Mouse (Mus musculus): ENCODE measurements around the gene Samd10. TPM values are rescaled to one million over a fixed set of nuclear protein-coding genes. Genes with fewer than 3 reads are reported as not detected.

Gene Samd10
- polyA plus RNA-seq, 1 experiment from 2014 or later: 22.7 TPM

- no peaks in the 10 kb centered on the region; the same call in 1 of the 2 replicates for H3K4me1 ChIP-seq (ENCODE audit: control insufficient read depth, insufficient read depth, low read length)
- 48% methylated on average over 6 of the region's 6 CpGs for WGBS
- no peaks in the 10 kb centered on the region for H3K9me3 ChIP-seq (replicated peaks; ENCODE audit: control insufficient read depth, low read length)
- H3K36me3 ChIP-seq (replicated peaks; ENCODE audit: control insufficient read depth, insufficient read depth, low read depth, low read length): no peaks in the 10 kb centered on the region
- H3K27ac ChIP-seq (replicated peaks; ENCODE audit: low read depth, low read length): no peak overlapping the region
- no peak overlapping the region for H3K4me3 ChIP-seq (ENCODE audit: low read depth, low read length)
- DNase-seq (ENCODE audit: low spot score): no peak
- no peak for ATAC-seq (replicated peaks; ENCODE audit: insufficient number of reproducible peaks, low FRiP score, low TSS enrichment, low read depth)
- H3K4me2 ChIP-seq (ENCODE audit: low read depth, low read length): no peak overlapping the region
- H3K9ac ChIP-seq (replicated peaks; ENCODE audit: low read length): no peak overlapping the region
- H3K27me3 ChIP-seq (ENCODE audit: control insufficient read depth, insufficient read depth, low read length): no peaks in the 10 kb centered on the region
These were observed 2.6 kb downstream of the Samd10 start for GRCm38 (mm10) chr2:181596221-181596960.

- H3K4me2 ChIP-seq (ENCODE audit: low read depth, low read length): no peak overlapping the region
- peaks cover 3% of the 10 kb centered on the region; the same call in 1 of the 2 replicates for H3K36me3 ChIP-seq (replicated peaks; ENCODE audit: control insufficient read depth, insufficient read depth, low read depth, low read length)
- no peaks in the 10 kb centered on the region for H3K27me3 ChIP-seq (ENCODE audit: control insufficient read depth, insufficient read depth, low read length)
- H3K9me3 ChIP-seq (replicated peaks; ENCODE audit: control insufficient read depth, low read length): no peaks in the 10 kb centered on the region
- ATAC-seq (replicated peaks; ENCODE audit: insufficient number of reproducible peaks, low FRiP score, low TSS enrichment, low read depth) (no peak), DNase-seq (ENCODE audit: low spot score) (peak; percentile 63)
- no peaks in the 10 kb centered on the region; the same call in 1 of the 2 replicates for H3K4me1 ChIP-seq (ENCODE audit: control insufficient read depth, insufficient read depth, low read length)
- no peak overlapping the region for H3K4me3 ChIP-seq (ENCODE audit: low read depth, low read length)
- H3K9ac ChIP-seq (replicated peaks; ENCODE audit: low read length): no peak overlapping the region
- no peak overlapping the region for H3K27ac ChIP-seq (replicated peaks; ENCODE audit: low read depth, low read length)
- 79% methylated on average over 4 of the region's 4 CpGs for WGBS
These were observed 3.9 kb downstream of the Samd10 start for GRCm38 (mm10) chr2:181594946-181595696.

- H3K36me3 ChIP-seq (replicated peaks; ENCODE audit: control insufficient read depth, insufficient read depth, low read depth, low read length): peaks cover 5% of the 10 kb centered on the region
- no peak for DNase-seq (ENCODE audit: low spot score)
- no peak for ATAC-seq (replicated peaks; ENCODE audit: insufficient number of reproducible peaks, low FRiP score, low TSS enrichment, low read depth)
- H3K4me3 ChIP-seq (ENCODE audit: low read depth, low read length): no peak overlapping the region
- no peak overlapping the region for H3K27ac ChIP-seq (replicated peaks; ENCODE audit: low read depth, low read length)
- H3K4me2 ChIP-seq (ENCODE audit: low read depth, low read length): no peak overlapping the region
- no peaks in the 10 kb centered on the region; the same call in 1 of the 2 replicates for H3K4me1 ChIP-seq (ENCODE audit: control insufficient read depth, insufficient read depth, low read length)
- no peaks in the 10 kb centered on the region for H3K27me3 ChIP-seq (ENCODE audit: control insufficient read depth, insufficient read depth, low read length)
- H3K9ac ChIP-seq (replicated peaks; ENCODE audit: low read length): no peak overlapping the region
- H3K9me3 ChIP-seq (replicated peaks; ENCODE audit: control insufficient read depth, low read length): no peaks in the 10 kb centered on the region
These were observed 5.1 kb downstream of the Samd10 start for GRCm38 (mm10) chr2:181593937-181594336.

- Histone ChIP-seq H3K27me3 (ENCODE audit: control insufficient read depth, insufficient read depth, low read length) (no peaks in the 10 kb centered on the region), H3K4me1 (ENCODE audit: control insufficient read depth, insufficient read depth, low read length) (no peaks in the 10 kb centered on the region; the same call in 1 of the 2 replicates), H3K36me3 (replicated peaks; ENCODE audit: control insufficient read depth, insufficient read depth, low read depth, low read length) (peaks cover 10% of the 10 kb centered on the region), H3K9ac (replicated peaks; ENCODE audit: low read length) (peak overlapping the region; percentile 90), H3K4me3 (ENCODE audit: low read depth, low read length) (peak overlapping the region; percentile 83), H3K9me3 (replicated peaks; ENCODE audit: control insufficient read depth, low read length) (no peaks in the 10 kb centered on the region), H3K4me2 (ENCODE audit: low read depth, low read length) (peak overlapping the region; percentile 69), H3K27ac (replicated peaks; ENCODE audit: low read depth, low read length) (no peak overlapping the region; the same call in 1 of the 2 replicates)
- ATAC-seq (replicated peaks; ENCODE audit: insufficient number of reproducible peaks, low FRiP score, low TSS enrichment, low read depth) (no peak), DNase-seq (ENCODE audit: low spot score) (peak; percentile 21)
- 6% methylated on average over 6 of the region's 6 CpGs for WGBS
These were observed 6.0 kb downstream of the Samd10 start for GRCm38 (mm10) chr2:181593042-181593421.

GRCm38 (mm10) chr2:181592231-181593041 is 6.6 kb downstream of the Samd10 start, which contains the start of gene Zfp512b:
TSS of gene Zfp512b (minus strand) at chr2:181592803.
- H3K4me2 ChIP-seq (ENCODE audit: low read depth, low read length): peak within 1 kb of the TSS; percentile 69
- ATAC-seq (replicated peaks; ENCODE audit: insufficient number of reproducible peaks, low FRiP score, low TSS enrichment, low read depth): peak; percentile 68
- no peaks in the 10 kb centered on the region for H3K27me3 ChIP-seq (ENCODE audit: control insufficient read depth, insufficient read depth, low read length)
- H3K9me3 ChIP-seq (replicated peaks; ENCODE audit: control insufficient read depth, low read length): no peaks in the 10 kb centered on the region
- peak within 1 kb of the TSS; percentile 90 for H3K9ac ChIP-seq (replicated peaks; ENCODE audit: low read length)
- H3K4me1 ChIP-seq (ENCODE audit: control insufficient read depth, insufficient read depth, low read length): no peaks in the 10 kb centered on the region; the same call in 1 of the 2 replicates
- H3K4me3 ChIP-seq (ENCODE audit: low read depth, low read length): peak within 1 kb of the TSS; percentile 83
- DNase-seq (ENCODE audit: low spot score): peak; percentile 83
- WGBS: under 1% methylated on average over 67 of the region's 97 CpGs
- peaks cover 12% of the 10 kb centered on the region for H3K36me3 ChIP-seq (replicated peaks; ENCODE audit: control insufficient read depth, insufficient read depth, low read depth, low read length)
- peak within 1 kb of the TSS; percentile 56 for H3K27ac ChIP-seq (replicated peaks; ENCODE audit: low read depth, low read length)

- ATAC-seq (replicated peaks; ENCODE audit: insufficient number of reproducible peaks, low FRiP score, low TSS enrichment, low read depth) (no peak), DNase-seq (ENCODE audit: low spot score) (peak; percentile 25)
- no peaks in the 10 kb centered on the region for H3K9me3 ChIP-seq (replicated peaks; ENCODE audit: control insufficient read depth, low read length)
- H3K4me2 ChIP-seq (ENCODE audit: low read depth, low read length): peak within 1 kb of the TSS; percentile 69
- H3K4me3 ChIP-seq (ENCODE audit: low read depth, low read length): peak within 1 kb of the TSS; percentile 83
- H3K27ac ChIP-seq (replicated peaks; ENCODE audit: low read depth, low read length): peak within 1 kb of the TSS; percentile 56
- peaks cover 14% of the 10 kb centered on the region for H3K36me3 ChIP-seq (replicated peaks; ENCODE audit: control insufficient read depth, insufficient read depth, low read depth, low read length)
- H3K9ac ChIP-seq (replicated peaks; ENCODE audit: low read length): peak within 1 kb of the TSS; percentile 90
- H3K4me1 ChIP-seq (ENCODE audit: control insufficient read depth, insufficient read depth, low read length): no peaks in the 10 kb centered on the region; the same call in 1 of the 2 replicates
- no peaks in the 10 kb centered on the region for H3K27me3 ChIP-seq (ENCODE audit: control insufficient read depth, insufficient read depth, low read length)
- 11% methylated on average over 5 of the region's 5 CpGs for WGBS
These were observed 7.4 kb downstream of the Samd10 start, which contains the start of gene Prpf6 for GRCm38 (mm10) chr2:181591528-181592085. TSS of gene Prpf6 (plus strand) at chr2:181591868.

GRCm38 (mm10) chr2:181590471-181590870 is 8.5 kb downstream of the Samd10 start:
- no peak overlapping the region for H3K9ac ChIP-seq (replicated peaks; ENCODE audit: low read length)

More at GRCm38 (mm10) chr2:181590471-181590870, 8.5 kb downstream of the Samd10 start:
- Histone ChIP-seq H3K4me3 (ENCODE audit: low read depth, low read length) (no peak overlapping the region), H3K36me3 (replicated peaks; ENCODE audit: control insufficient read depth, insufficient read depth, low read depth, low read length) (peaks cover 19% of the 10 kb centered on the region), H3K27me3 (ENCODE audit: control insufficient read depth, insufficient read depth, low read length) (no peaks in the 10 kb centered on the region), H3K27ac (replicated peaks; ENCODE audit: low read depth, low read length) (no peak overlapping the region), H3K4me1 (ENCODE audit: control insufficient read depth, insufficient read depth, low read length) (no peaks in the 10 kb centered on the region; the same call in 1 of the 2 replicates), H3K9me3 (replicated peaks; ENCODE audit: control insufficient read depth, low read length) (no peaks in the 10 kb centered on the region), H3K4me2 (ENCODE audit: low read depth, low read length) (no peak overlapping the region)
- ATAC-seq (replicated peaks; ENCODE audit: insufficient number of reproducible peaks, low FRiP score, low TSS enrichment, low read depth) (no peak), DNase-seq (ENCODE audit: low spot score) (no peak)
- 92% methylated on average over 5 of the region's 5 CpGs for WGBS

Data from embryonic facial prominence, embryonic 11.5 days (tissue).